Mouse (Mus musculus) heart, adult 8-10 months (tissue): ENCODE measurements around the gene Chchd3. TPM values are rescaled to one million over a fixed set of nuclear protein-coding genes. Genes with fewer than 3 reads are reported as not detected.

Source experiments
- DNase-seq: peaks from one replicate; pipeline ENCODE4 v3.0.0; 2022; ENCODE audit warnings: low spot score
- total RNA-seq, 4 experiments: library from RNA; stranded (reverse); gene quantifications; 2 replicates each; pipeline ENCODE4 v1.2.4; 2022

Gene Chchd3
- total RNA-seq: 100 to 1,000 TPM; 479 to 576 (median 528) TPM

- peak; percentile 98 for DNase-seq
These were observed at the start of gene Chchd3 for GRCm38 (mm10) chr6:33059735-33060576. TSS of gene Chchd3 (minus strand) at chr6:33060260.

GRCm38 (mm10) chr6:33104661-33105060 lies 44.6 kb upstream of the Chchd3 start:
- no peak for DNase-seq

- DNase-seq: no peak
These were observed 38.8 kb upstream of the Chchd3 start for GRCm38 (mm10) chr6:33098903-33099302.

- DNase-seq: no peak
These were observed 34.7 kb upstream of the Chchd3 start for GRCm38 (mm10) chr6:33094671-33095233.

DNA sequence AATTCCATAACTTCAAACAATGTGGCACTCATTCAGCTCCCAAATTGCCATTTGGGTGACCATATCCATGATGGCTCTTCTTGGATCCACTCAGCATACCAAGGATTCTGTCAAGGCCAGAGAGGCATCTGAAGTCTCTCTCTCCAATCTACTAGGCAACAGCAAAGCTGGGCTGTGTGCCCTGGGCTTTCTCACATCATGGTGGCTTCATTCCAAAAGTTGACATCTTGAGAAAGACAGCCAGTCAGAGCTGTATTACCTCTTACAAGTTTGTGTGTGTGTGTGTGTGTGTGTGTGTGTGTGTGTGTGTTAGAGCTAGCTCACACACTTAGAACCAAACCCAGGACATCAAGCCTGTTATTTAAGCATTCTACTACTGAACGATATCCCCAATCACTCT lies 20.1 kb upstream of the Chchd3 start:
- no peak for DNase-seq

- DNase-seq: no peak
These were observed 18.3 kb upstream of the Chchd3 start for GRCm38 (mm10) chr6:33078260-33078936.

GRCm38 (mm10) chr6:33066462-33066861 lies 6.4 kb upstream of the Chchd3 start:
- DNase-seq: no peak

DNA sequence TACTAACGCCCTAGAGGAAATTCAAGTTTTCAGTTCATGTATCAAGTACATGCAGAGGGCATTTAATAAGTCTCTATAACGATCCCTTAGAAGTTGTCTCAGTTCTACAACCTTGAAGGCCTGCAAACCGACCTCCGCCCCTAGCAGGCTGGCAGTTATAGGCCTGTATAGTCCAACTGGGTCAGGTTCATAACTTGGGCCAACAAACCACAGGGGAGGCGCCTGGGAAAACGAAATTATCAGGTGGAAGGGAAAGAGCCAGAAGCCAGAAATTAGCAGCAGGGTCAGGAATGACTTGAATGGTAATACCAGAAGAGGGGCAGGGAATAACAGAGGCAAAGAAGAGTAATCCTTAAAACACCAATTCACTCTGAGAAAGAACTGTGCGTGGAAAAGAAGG lies 784 bp downstream of the Chchd3 start:
- peak; percentile 35 for DNase-seq

- no peak for DNase-seq
These were observed 3.7 kb downstream of the Chchd3 start for GRCm38 (mm10) chr6:33056392-33056791.

DNA sequence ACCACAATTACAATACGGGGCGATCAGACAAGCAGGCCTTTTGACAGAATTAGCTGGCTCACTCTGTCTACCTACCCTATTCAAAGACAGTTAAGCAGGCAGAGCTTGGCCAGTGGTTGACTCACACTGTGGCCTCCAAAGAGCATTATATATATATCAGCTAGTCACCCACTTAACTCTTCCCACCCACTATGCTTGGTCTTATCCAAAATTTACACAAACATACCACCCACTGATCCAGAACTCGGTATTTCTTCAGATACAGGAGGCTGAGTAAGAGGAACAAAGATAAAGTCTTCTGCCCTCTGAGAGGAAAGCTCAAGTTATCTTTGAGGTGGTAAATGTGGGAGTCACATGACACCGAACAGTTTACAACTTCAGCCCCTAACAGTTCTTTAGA lies 4.4 kb downstream of the Chchd3 start:
- no peak for DNase-seq

DNA sequence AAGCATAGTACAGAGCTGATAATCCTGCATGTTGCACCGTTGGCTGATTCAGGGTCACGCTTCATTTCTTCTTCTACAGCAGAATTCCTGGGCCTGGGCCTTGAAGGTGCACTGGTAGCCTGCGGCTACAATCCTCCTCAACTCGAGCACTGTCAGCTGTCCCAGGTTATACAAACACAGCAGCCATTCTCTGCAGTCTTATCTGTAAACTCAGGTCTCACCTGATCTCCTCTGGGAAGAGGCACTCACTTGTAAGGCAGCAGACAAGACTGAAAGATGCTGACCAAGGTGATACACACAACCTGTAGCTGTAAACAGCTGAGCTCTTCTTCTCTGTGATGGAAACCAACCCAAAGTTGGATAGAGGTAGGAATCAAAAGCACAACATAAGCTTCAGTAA lies 5.1 kb downstream of the Chchd3 start:
- no peak for DNase-seq

- no peak for DNase-seq
These were observed 8.4 kb downstream of the Chchd3 start for GRCm38 (mm10) chr6:33051642-33052041.

DNA sequence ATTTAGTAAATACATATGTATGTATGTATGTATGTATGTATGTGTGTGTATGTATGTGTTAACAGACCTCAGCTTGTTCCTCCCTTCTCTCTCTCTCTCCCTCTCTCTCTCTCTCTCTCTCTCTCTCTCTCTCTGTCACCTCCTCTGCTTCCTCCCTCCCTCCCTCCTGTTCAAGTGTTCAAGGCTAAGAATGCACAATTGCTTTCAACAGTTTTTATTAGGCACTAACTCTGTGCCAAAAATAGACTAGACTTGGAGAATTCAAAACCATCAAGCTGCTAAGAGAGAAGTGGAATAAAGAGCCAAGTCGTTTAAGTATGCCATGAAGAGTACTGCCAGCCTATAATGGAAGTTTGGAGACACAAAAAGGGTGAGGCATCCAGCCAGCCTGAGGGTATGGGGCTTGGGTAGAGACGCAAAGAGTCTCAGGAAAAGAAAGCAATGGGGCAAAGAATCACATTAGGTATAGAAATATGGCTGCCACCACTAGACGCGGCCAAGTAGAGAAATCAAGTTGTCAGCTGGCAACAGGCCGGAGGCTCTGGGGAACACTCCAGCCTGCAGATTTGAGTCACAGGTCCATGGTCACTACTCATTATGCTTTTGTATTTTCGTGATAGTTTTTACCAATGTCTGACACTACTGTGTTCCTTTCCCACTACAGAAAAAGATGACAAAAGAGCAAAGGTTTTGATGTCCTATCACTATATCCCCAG lies 10.2 kb downstream of the Chchd3 start:
- DNase-seq: no peak

- no peak for DNase-seq
These were observed 16.6 kb downstream of the Chchd3 start for GRCm38 (mm10) chr6:33043480-33043879.

GRCm38 (mm10) chr6:33042880-33043279 lies 17.2 kb downstream of the Chchd3 start:
- DNase-seq: no peak

DNA sequence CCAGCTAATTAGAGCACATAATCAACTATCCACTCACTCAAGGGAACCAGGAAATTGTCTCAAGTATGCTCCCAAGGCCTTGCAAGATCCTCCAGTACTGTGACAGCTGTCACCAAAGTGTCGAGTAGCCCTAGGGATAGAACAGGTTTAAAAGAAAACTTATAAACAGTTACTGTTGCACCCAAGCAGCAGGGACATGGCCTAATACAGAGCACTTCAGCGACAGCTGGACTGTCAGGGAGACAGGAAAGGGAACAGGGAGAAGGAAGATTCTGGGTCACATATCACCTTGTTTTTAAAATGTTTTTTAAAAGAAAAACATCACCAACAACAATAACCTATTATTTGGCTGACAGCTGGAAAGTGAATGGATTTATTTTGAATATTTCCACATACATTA lies 18.1 kb downstream of the Chchd3 start:
- no peak for DNase-seq

- DNase-seq: no peak
These were observed 19.5 kb downstream of the Chchd3 start for GRCm38 (mm10) chr6:33040360-33041090.

DNA sequence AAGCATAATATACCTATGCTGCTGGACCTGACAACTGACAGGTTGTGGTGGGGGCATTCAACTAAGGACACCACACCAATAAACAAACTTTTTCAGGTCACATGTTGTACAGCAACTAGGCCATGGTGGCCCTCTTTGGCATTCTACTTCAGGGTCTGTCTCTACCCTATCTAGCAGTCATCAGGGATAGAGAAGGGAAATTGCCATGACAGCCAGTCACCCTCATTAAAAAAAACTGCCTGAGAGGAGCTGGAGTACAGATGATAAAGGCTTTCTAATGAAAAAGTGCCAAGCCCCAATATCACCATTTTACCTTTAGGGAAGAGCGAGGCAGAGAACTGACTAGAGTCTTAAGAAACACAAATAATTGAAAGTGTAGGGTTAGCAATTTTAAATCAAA lies 27.5 kb downstream of the Chchd3 start:
- DNase-seq: no peak

GRCm38 (mm10) chr6:33031631-33032030 lies 28.4 kb downstream of the Chchd3 start:
- peak; percentile 15 for DNase-seq

- DNase-seq: no peak
These were observed 31.8 kb downstream of the Chchd3 start for GRCm38 (mm10) chr6:33028296-33028695.

- DNase-seq: no peak
These were observed 35.0 kb downstream of the Chchd3 start for GRCm38 (mm10) chr6:33025041-33025440.
